Mouse (Mus musculus): ENCODE results near the gene Hist1h3i. TPM values are rescaled to one million over a fixed set of nuclear protein-coding genes. Genes with fewer than 3 reads are reported as not detected.
A peak's percentile ranks its signal among the peaks of the same experiment; 100 is the strongest.
"Not testable (repeated sequence)": the region's sequence is repeated elsewhere in the genome, so short reads cannot be mapped to it uniquely, and the experiment has no call there.

Gene Hist1h3i
- polyA plus RNA-seq, 1 experiment from 2014 or later = 188 TPM

GRCm38 (mm10) chr13:21786189-21786898, 3.2 kb upstream of the Hist1h3i start:
- ATAC-seq (replicated peaks; ENCODE audit: low FRiP score, low TSS enrichment, low read depth) = no peak
- peak; percentile 65 for DNase-seq (ENCODE audit: low spot score)
- Histone ChIP-seq H3K9me3 (ENCODE audit: control insufficient read depth, low read length) (no peaks in the 10 kb centered on the region), H3K4me1 (replicated peaks; ENCODE audit: control insufficient read depth, insufficient read depth, low read length) (peaks cover 31% of the 10 kb centered on the region), H3K27ac (ENCODE audit: low read depth) (peak overlapping the region; percentile 88), H3K4me2 (ENCODE audit: low read length) (peak overlapping the region; percentile 55), H3K27me3 (replicated peaks; ENCODE audit: control insufficient read depth, insufficient read depth, low read length) (no peaks in the 10 kb centered on the region), H3K4me3 (ENCODE audit: low read depth, low read length) (peak overlapping the region; percentile 36), H3K9ac (ENCODE audit: low read length) (peak overlapping the region; percentile 63), H3K36me3 (ENCODE audit: control insufficient read depth, insufficient read depth, low read length) (no peaks in the 10 kb centered on the region)
- 4% methylated on average over 8 of the region's 8 CpGs for WGBS

DNA sequence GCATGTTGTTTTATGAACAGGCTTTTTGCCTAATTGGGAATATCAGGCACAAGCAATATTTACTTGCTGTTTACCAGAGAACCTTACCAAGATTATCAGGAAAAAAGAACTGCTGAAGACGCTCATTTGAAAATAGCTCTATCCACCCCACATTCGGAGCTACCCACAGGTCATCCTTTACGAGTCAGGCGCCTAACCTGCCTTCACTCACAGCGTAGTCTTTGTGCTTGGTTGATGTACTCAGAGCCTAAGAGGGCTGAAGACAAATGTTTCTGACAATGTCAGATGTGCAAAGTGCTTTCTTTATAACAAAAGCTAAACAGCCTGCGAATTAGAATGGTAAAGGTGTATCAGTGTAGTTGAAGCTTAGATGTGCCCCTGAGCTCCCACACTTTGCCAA, 1.1 kb upstream of the Hist1h3i start:
- DNase-seq (ENCODE audit: low spot score) (no peak), ATAC-seq (replicated peaks; ENCODE audit: low FRiP score, low TSS enrichment, low read depth) (no peak)
- Histone ChIP-seq H3K4me2 (ENCODE audit: low read length) (peak overlapping the region; percentile 61), H3K4me3 (ENCODE audit: low read depth, low read length) (no peak overlapping the region), H3K4me1 (replicated peaks; ENCODE audit: control insufficient read depth, insufficient read depth, low read length) (peaks cover 25% of the 10 kb centered on the region), H3K9ac (ENCODE audit: low read length) (peak overlapping the region; percentile 54), H3K9me3 (ENCODE audit: control insufficient read depth, low read length) (no peaks in the 10 kb centered on the region), H3K36me3 (ENCODE audit: control insufficient read depth, insufficient read depth, low read length) (no peaks in the 10 kb centered on the region), H3K27ac (ENCODE audit: low read depth) (peak overlapping the region; percentile 92), H3K27me3 (replicated peaks; ENCODE audit: control insufficient read depth, insufficient read depth, low read length) (no peaks in the 10 kb centered on the region)
- WGBS = 26% methylated on average over 6 of the region's 6 CpGs

GRCm38 (mm10) chr13:21783734-21784161, 578 bp upstream of the Hist1h3i start:
- H3K9ac ChIP-seq (ENCODE audit: low read length) = peak overlapping the region; percentile 54

GRCm38 (mm10) chr13:21782361-21783254, 562 bp downstream of the Hist1h3i start:
- DNase-seq (ENCODE audit: low spot score) = peak; percentile 74
- Histone ChIP-seq H3K4me2 (ENCODE audit: low read length) (peak overlapping the region; percentile 75), H3K4me1 (replicated peaks; ENCODE audit: control insufficient read depth, insufficient read depth, low read length) (peaks cover 22% of the 10 kb centered on the region), H3K9ac (ENCODE audit: low read length) (peak overlapping the region; percentile 71), H3K4me3 (ENCODE audit: low read depth, low read length) (peak overlapping the region; percentile 44), H3K27ac (ENCODE audit: low read depth) (peak overlapping the region; percentile 92)
- not testable (repeated sequence) for H3K9me3 ChIP-seq (ENCODE audit: control insufficient read depth, low read length); H3K27me3 ChIP-seq (replicated peaks; ENCODE audit: control insufficient read depth, insufficient read depth, low read length); ATAC-seq (replicated peaks; ENCODE audit: low FRiP score, low TSS enrichment, low read depth); H3K36me3 ChIP-seq (ENCODE audit: control insufficient read depth, insufficient read depth, low read length)
- WGBS = 2% methylated on average over 17 of the region's 35 CpGs

More at GRCm38 (mm10) chr13:21783734-21784161, 578 bp upstream of the Hist1h3i start:
- DNase-seq (ENCODE audit: low spot score) = peak; percentile 79
- peak overlapping the region; percentile 61 for H3K4me2 ChIP-seq (ENCODE audit: low read length)
- no peaks in the 10 kb centered on the region for H3K9me3 ChIP-seq (ENCODE audit: control insufficient read depth, low read length)
- H3K4me1 ChIP-seq (replicated peaks; ENCODE audit: control insufficient read depth, insufficient read depth, low read length) = peaks cover 25% of the 10 kb centered on the region
- peak overlapping the region; percentile 39 for H3K4me3 ChIP-seq (ENCODE audit: low read depth, low read length)
- no peaks in the 10 kb centered on the region for H3K27me3 ChIP-seq (replicated peaks; ENCODE audit: control insufficient read depth, insufficient read depth, low read length)
- no peak for ATAC-seq (replicated peaks; ENCODE audit: low FRiP score, low TSS enrichment, low read depth)
- WGBS = 2% methylated on average over 9 of the region's 9 CpGs
- no peaks in the 10 kb centered on the region for H3K36me3 ChIP-seq (ENCODE audit: control insufficient read depth, insufficient read depth, low read length)
- H3K27ac ChIP-seq (ENCODE audit: low read depth) = peak overlapping the region; percentile 92

- Histone ChIP-seq H3K9me3 (ENCODE audit: control insufficient read depth, low read length) (no peaks in the 10 kb centered on the region), H3K4me3 (ENCODE audit: low read depth, low read length) (no peak overlapping the region), H3K4me2 (ENCODE audit: low read length) (no peak overlapping the region), H3K36me3 (ENCODE audit: control insufficient read depth, insufficient read depth, low read length) (no peaks in the 10 kb centered on the region), H3K27ac (ENCODE audit: low read depth) (0 out of 2 replicates have a peak overlapping the region, but pooled peaks have one; percentile 43), H3K9ac (ENCODE audit: low read length) (no peak overlapping the region), H3K4me1 (replicated peaks; ENCODE audit: control insufficient read depth, insufficient read depth, low read length) (peaks cover 22% of the 10 kb centered on the region), H3K27me3 (replicated peaks; ENCODE audit: control insufficient read depth, insufficient read depth, low read length) (no peaks in the 10 kb centered on the region)
- DNase-seq (ENCODE audit: low spot score) (peak; percentile 41), ATAC-seq (replicated peaks; ENCODE audit: low FRiP score, low TSS enrichment, low read depth) (no peak)
- 91% methylated on average over 1 of the region's 1 CpGs for WGBS
Observed at GRCm38 (mm10) chr13:21781639-21782038, 1.5 kb downstream of the Hist1h3i start.

GRCm38 (mm10) chr13:21781021-21781555, 2.1 kb downstream of the Hist1h3i start:
- H3K36me3 ChIP-seq (ENCODE audit: control insufficient read depth, insufficient read depth, low read length) = no peaks in the 10 kb centered on the region
- ATAC-seq (replicated peaks; ENCODE audit: low FRiP score, low TSS enrichment, low read depth) (no peak), DNase-seq (ENCODE audit: low spot score) (peak; percentile 54)
- H3K4me3 ChIP-seq (ENCODE audit: low read depth, low read length) = peak overlapping the region; percentile 61
- H3K27ac ChIP-seq (ENCODE audit: low read depth) = peak overlapping the region; percentile 97
- peak overlapping the region; percentile 95 for H3K4me2 ChIP-seq (ENCODE audit: low read length)
- no peaks in the 10 kb centered on the region for H3K27me3 ChIP-seq (replicated peaks; ENCODE audit: control insufficient read depth, insufficient read depth, low read length)
- WGBS = 39% methylated on average over 6 of the region's 6 CpGs
- H3K9ac ChIP-seq (ENCODE audit: low read length) = peak overlapping the region; percentile 97
- peaks cover 20% of the 10 kb centered on the region for H3K4me1 ChIP-seq (replicated peaks; ENCODE audit: control insufficient read depth, insufficient read depth, low read length)
- H3K9me3 ChIP-seq (ENCODE audit: control insufficient read depth, low read length) = no peaks in the 10 kb centered on the region

DNA sequence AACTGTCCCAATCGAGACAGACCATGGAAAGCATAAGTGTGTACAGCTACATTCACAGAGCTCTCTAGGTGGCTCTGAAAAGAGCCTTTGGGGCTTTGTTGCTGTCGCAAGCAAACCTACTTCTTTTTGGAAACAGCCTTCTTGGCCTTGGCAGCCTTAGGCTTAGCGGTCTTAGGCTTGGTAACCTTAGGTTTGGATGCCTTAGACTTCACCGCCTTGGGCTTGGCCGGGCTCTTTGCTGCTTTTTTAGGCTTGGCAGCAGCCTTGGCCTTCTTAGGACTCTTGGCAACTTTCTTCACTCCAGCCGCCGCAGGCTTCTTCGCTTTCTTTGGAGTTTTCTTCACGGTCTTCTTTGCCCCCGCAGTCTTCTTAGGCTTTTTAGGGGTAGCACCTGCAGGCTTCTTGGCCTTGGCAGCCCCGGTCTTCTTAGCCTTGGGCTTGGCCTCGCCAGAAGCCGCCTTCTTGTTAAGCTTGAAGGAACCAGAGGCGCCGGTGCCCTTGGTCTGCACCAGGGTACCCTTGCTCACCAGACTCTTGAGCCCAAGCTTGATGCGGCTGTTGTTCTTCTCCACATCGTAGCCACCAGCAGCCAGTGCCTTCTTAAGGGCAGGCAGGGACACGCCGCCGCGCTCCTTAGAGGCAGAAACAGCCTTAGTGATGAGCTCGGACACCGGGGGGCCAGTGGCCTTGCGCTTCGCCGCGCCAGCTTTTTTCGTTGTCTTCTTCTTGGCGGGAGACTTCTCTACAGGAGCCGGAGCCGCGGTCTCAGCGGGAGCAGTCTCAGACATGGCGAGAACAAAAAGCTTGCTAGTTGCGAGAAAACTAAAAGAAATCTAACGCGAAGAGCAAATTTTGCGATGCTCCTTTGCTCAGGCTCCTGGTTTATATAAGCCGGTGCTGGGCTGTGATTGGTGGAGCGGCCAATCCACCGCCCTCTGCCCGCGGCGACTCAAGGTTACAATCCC, 3.1 kb downstream of the Hist1h3i start, which contains the start of gene Hist1h1b:
Hist1h1b (minus strand) TSS at position 859 of the 965 bp plus-strand sequence.
- Histone ChIP-seq H3K4me1 (replicated peaks; ENCODE audit: control insufficient read depth, insufficient read depth, low read length) (peaks cover 14% of the 10 kb centered on the region), H3K9ac (ENCODE audit: low read length) (peak within 1 kb of the TSS; percentile 97), H3K36me3 (ENCODE audit: control insufficient read depth, insufficient read depth, low read length) (no peaks in the 10 kb centered on the region), H3K27ac (ENCODE audit: low read depth) (peak within 1 kb of the TSS; percentile 97), H3K9me3 (ENCODE audit: control insufficient read depth, low read length) (no peaks in the 10 kb centered on the region), H3K27me3 (replicated peaks; ENCODE audit: control insufficient read depth, insufficient read depth, low read length) (no peaks in the 10 kb centered on the region), H3K4me2 (ENCODE audit: low read length) (peak within 1 kb of the TSS; percentile 95), H3K4me3 (ENCODE audit: low read depth, low read length) (peak within 1 kb of the TSS; percentile 61)
- DNase-seq (ENCODE audit: low spot score) (peak; percentile 91), ATAC-seq (replicated peaks; ENCODE audit: low FRiP score, low TSS enrichment, low read depth) (peak; percentile 43)
- under 1% methylated on average over 44 of the region's 44 CpGs for WGBS

Data from intestine, embryonic 14.5 days (tissue).